Mouse (Mus musculus): ENCODE measurements around the gene Ndufaf2.

Ndufaf2 gene

DNA sequence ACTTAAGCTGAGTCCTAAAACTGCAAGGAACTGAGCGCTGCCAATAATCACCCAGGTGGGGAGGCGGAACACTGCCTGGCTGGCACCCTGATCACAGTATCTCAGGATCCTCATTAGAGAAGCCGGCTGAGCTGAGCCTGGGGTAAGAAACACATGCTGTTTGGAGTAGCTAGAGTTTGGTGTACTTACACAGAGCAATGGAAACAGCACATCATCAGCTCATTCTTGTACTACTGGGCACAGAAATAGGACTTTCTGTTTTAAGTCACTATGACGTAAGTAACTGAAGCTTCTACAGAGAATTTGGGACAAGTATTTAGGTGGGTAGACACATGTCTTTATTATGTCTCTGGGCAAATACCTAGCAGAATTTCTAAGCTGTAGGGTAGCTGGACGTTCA is 72.4 kb downstream of the Ndufaf2 start:
- no peak for DNase-seq (ENCODE audit: low spot score in 2 of 2)

DNA sequence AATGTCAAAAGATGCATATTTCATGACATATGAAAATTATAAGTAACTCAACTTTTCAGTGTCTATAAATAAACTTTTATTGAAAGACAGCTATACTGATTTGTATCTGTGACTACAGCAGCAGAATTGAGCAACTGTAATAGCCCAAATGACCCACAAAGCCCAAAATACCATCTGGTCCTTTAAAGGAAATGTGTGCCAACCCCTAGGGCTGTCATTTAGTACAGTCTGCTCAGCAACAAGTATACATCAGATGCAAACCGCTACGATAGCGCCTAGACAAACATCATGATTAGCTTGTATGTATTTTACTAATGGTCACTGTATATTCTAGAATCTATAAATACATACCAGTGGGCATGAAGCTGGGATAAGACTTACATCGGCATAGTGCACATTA is 74.3 kb downstream of the Ndufaf2 start:
- no peak for DNase-seq (ENCODE audit: low spot score in 2 of 2)

DNA sequence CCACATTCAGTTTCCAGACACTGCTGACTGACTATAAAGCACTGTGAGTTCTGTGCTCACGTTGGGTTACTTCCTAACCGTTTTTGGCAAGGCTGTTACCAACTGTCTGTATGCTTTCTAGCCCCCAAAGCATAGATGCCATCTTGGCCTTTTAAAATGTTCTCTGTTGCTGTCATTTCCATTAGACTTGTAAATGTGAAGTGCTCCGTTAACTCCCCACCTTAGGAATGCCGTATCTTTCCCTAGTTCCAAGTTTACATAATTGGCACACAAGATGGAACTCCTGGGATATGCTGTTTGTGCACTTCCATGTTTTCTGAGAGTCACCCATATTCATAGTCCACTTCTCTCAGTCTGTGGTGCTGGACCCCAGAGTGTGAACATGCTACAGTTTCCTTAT is 80.5 kb downstream of the Ndufaf2 start:
- DNase-seq (ENCODE audit: low spot score in 2 of 2): no peak

DNA sequence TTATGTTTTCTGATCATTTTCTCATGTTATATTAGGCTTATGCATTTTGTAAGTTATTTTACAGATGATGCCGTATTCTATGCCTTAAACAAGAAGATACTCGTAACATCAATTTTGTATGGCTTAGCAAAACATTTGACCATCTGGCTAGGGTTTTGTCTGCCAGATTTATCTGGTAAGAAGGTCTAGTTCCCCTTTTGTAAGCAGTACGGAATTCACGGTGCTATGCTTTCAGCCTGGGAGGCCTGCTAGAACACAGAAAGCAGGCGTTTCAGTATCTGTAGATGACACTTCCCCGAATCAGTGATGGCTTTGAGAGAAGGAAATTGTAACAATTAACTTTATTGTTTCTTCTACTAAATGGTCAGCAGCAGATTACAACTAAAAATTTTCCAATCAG is 80.9 kb downstream of the Ndufaf2 start:
- no peak for DNase-seq (ENCODE audit: low spot score in 2 of 2)

DNA sequence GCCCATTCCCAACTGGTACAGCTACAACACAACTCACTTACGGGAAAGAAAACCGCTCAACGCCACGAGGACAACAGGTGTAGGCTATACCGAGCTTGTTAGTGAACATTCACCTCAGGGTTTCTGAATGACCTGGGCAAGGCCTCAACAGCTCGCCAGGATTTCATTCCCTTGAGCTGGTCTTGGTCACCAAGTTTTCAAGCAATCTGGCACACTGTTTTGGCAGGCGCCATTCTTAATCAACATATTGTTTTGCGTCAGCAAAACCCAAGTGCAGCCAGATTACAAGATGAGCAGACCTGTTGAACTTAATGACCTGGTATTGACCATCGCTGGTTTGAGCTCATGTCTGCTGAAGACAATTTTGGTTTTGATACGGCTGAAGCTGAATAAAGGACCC is 88.3 kb downstream of the Ndufaf2 start:
- no peak for DNase-seq (ENCODE audit: low spot score in 2 of 2)

DNA sequence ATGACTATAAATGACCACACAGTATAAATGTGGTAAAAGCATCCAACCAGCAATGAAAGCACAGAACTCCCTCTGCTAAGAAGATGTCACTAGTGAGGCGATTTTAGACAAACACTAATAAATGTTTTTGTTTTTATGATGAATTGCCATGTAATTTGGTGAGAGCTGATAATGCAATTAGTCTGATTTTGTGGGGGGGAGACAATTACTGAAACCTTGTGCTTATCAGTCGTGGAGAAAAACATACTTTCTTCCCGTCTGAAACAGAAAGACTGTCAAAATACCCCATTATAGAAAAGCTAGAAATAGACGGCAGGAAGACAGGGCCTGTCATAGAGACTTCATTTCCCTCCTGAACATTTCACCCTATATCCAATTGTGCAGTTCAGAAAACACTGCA is 89.3 kb downstream of the Ndufaf2 start:
- DNase-seq (ENCODE audit: low spot score in 2 of 2): no peak

DNA sequence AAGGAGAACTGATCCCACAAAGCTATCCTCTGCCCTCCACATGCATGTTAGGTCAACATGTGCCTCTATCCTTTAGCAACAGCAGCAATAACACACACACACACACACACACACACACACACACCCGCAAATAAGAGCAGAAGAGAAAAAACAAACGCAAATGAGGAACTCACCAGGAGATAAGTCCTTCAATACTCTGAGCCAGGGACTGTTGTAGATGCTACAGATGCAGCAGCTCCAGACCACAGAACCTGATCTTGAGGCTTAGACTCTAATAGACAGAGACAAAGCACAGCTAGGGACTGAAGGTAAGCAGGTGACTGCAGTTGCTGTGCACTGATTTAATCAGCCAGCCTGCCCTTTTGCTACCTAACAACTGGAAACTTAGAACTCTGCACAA is 92.4 kb downstream of the Ndufaf2 start:
- DNase-seq (ENCODE audit: low spot score in 2 of 2): no peak

DNA sequence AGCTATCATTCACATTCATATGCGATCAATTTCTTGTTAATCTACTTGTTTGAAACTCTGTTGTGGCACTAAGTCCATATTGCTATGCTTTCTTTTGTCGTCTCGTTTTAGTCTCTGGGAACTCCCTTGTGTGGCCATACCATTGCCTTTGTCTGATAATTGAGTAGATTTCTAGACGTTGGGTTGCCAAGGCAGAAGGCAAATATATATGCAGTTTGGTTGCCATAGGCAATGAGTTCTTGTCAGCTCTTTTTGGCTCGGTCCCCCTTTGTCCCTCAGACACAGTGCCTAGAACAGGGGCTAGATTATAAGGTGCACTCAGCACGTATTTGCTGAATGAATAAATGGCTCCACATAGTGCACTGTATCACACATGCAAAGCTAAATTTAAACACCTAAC is 94.1 kb downstream of the Ndufaf2 start:
- DNase-seq (ENCODE audit: low spot score in 2 of 2): no peak

DNA sequence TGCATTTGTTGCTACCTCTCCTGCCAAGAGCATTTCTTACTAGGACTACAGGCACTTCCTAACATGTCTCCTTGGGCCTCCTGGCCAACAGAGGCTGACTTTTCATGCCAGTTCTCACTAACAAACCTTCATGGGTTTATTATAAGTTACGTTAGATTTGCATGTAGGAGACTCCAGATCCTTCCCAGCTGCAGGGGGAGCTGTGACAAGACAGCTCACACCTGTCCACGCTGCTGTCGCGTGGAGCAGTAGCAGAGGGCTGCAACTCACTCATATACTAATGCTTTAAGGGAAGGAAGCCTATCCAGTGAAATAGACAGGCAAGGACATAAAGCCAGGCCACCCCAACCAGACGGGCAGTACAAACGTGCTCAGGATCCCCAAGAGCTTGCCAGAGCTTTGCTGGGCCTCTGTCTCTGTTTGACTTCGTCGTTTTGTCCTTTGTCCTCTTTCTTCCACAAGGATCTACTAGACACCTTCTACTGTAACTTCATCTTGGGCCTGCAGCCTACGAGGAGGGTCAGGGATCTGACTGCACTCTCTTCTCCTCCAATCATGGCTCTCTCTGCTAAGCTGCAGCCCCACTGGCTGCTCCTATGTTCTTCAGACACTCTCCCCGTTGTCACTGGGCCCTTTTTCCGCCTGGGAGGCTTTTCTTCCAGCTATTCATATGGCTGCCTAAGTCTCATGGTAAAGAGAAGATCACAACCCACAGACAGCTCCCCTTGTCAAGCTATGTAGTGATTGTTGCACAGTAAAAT is 94.9 kb downstream of the Ndufaf2 start:
- no peak for DNase-seq (ENCODE audit: low spot score in 2 of 2)

DNA sequence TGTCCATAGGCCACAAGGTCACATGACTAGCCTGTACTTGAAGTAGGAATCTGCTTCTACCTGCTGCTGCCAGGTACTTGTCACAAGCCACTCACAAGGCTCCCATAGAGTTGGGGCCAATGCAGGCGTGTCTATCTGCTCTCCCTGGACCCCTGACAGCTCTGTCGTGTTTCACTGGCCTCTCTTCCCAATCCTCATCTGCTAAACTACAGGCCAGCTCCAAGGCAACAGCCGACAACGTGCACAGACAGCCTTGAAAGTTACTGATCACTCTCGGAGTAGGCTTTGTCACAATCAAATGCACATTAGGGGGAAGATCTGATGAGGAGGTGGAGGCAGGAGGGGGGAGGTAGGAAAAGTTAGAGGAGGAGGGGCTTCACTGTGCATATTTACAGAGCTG is 95.5 kb downstream of the Ndufaf2 start:
- DNase-seq (ENCODE audit: low spot score in 2 of 2): no peak

DNA sequence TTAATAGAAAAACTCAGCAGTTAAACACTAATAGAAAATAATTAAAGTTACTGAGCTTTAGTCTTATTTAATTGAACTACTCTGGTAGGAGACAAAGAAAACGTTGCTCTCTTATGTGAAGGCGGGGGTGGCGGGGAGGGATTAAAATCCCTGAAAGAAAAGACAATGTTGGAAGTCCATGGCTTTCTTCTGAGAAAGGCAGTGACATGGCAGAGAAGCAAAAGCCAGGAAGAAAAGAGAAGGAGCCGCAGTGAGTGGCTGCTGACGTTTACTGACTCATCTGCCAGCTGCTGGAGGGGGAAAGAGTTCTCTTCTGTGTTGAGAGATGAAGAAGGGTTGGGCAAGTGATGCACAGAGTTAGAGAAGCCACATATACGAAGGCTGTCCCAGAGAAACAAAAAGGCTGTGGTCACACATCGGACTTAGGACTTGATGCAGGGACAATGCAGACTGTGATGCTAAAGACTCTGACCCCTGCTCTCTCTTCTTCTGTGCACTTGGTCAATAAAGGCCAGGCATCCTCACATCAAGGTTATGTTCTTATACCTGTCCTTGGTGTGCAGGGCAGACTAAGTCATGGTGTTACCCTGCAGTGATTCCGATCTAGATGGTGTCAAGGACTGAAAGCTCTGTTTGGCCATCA is 97.4 kb downstream of the Ndufaf2 start:
- no peak for DNase-seq (ENCODE audit: low spot score in 2 of 2)

DNA sequence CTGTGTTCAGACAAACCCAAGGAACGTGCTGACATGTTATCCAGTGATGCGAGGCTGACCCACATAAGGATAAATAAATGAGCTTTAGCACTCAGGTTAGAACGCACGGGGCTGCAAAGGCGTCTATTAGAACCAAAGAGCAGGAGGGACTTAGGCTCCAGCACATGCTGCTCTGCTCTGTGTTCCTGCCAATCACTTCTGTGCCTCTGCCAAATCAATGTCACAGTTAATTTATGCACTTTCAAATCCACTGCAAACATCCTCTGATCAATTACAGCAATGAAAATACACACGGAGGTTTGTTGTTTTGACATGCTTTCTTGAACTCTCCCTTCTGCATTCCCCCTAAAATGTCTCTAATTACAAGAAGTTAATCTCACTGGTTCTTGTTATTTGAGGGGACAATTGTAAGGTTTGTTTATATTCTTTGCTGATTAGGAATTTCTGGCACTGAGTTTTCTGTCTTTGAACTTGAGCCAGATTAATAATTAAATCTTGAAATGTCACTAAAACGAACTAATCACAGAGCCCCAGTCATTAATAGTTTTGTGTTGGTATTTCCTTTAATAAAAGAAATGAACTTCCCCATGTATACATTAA is 98.0 kb downstream of the Ndufaf2 start:
- no peak for DNase-seq (ENCODE audit: low spot score in 2 of 2)

DNA sequence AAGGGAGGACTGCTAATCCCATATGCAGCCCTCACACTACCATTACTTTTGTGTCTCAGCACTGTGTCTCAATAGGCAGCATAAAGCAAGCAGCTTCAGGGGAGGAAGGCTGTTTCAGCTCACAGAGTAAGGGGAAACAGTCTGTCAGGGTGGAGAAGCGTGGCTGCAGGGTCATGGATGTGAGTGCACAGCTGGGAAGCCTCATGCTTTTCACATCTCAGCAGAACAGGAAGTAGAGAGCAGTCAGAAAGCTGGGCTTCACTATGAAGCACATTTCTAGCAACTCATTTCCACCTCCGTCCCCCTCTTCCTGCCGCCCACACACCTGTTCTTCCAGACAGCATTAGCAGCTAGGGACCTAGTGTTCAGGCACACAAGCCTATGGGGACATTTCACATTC is 101.5 kb downstream of the Ndufaf2 start:
- peak in 1 of 2 experiments; percentile 28 for DNase-seq (ENCODE audit: low spot score in 2 of 2)

DNA sequence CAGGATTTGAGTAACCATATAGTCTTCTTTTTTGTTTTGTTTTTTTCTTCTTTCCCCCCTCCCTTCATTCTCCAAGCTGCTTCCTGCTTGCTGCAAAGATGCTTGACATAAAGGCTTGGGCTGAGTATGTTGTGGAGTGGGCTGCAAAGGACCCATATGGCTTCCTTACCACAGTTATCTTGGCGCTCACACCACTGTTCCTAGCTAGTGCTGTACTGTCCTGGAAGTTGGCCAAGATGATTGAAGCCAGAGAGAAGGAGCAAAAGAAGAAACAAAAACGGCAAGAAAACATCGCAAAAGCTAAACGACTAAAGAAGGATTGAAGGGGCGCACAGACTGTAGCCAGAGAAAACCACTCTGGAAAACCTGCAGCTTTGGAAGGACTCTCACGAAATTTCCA is 111.1 kb downstream of the Ndufaf2 start:
- DNase-seq (ENCODE audit: low spot score in 2 of 2): no peak

DNA sequence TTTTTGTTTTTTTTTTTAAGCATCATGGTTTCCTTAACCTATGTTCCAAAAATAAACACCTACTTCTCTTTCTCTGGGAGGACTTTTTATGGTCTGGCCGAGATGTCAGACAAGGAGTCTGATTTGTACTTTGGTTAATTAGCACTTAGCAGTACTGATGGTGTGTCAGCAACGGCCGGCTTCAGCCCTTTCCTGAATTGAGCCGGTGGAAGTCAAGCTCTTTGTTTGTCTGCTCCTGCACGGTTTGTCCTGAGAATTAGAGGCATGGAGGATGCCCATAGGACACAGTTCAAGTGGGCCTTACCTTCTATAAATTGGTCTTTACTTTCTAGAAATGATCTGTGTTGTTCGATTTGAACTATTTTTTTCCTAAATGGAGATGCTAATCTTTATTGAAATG is 111.5 kb downstream of the Ndufaf2 start:
- DNase-seq (ENCODE audit: low spot score in 2 of 2): no peak

DNA sequence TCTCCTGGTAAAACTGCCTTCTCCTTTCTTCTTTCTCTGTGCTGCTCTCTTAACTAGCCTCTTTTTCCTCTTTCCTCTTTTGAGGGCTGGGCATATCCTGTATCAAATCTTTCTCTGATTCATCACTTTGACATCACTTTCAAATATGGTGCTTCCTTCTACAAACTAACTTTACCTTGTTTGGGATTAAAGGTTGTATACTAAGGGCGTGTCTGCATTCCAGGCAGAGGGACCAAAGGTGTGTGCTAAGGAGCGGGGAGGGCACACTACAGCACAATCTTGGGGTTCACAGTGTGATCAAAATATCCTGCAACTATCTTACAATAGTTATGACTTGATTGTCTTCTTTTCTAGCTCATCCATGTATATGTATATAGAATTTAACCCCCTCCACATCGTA is 112.4 kb downstream of the Ndufaf2 start:
- no peak for DNase-seq (ENCODE audit: low spot score in 2 of 2)

DNA sequence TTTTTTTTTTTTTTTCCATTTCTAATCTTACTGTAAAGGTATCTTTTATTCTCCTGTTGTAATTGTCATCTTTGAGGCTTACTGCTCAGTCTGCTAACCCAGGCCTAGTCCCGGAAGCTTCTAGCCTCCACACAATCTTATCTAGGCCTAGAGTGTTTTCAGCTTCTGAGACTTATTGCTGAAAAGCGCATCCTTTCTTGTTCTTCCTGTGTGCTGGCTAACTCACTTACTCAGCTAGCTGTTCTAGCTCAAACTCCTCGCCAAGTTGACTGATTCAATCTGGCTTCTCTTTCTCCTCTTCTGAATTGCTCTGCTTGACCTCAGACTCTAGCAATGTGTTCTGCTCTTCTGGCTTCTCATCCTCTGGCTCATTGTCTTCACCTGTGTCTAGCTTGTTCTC is 112.8 kb downstream of the Ndufaf2 start:
- DNase-seq (ENCODE audit: low spot score in 2 of 2): no peak

DNA sequence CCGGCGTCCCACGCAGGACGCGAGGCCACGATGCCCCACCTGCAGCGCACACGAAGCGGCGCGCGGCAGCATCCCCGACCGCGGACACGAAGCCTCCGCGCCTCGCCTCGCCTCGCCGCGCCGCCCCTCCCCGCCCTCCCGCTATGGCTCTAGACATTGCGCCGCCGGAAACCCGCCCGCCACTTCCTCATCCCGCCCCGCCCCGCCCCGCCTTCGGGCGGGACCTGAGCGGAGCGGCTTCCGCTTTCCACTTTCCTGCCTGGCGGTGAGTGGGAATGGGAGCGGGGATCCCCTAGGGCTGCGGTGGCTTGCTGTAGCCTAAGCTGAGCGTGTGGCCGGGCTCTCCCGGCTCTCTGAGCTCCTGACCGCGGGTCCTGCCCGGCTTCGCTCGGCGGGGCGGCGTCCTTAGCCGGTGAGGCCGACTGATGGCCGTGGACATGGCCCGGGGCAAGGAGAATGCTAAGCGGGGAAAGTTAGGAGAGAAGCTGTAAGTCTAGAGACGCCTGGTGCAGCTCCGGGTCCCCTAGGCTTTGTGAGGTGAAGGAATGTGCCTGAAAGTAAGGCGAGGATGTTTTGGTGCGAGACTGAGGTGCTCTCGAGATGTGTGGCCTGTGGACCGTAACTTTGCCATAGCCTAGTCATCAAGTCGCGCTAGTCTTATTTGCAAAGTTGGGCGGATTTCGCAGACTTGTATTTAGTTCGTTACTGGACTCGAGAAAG is 114.0 kb downstream of the Ndufaf2 start, which contains the start of gene Smim15:
Gene Smim15, plus strand, starts transcription at position 225 of the 720 bp plus-strand sequence.
- peak; percentile 83 to 91 for DNase-seq (ENCODE audit: low spot score in 2 of 2)

DNA sequence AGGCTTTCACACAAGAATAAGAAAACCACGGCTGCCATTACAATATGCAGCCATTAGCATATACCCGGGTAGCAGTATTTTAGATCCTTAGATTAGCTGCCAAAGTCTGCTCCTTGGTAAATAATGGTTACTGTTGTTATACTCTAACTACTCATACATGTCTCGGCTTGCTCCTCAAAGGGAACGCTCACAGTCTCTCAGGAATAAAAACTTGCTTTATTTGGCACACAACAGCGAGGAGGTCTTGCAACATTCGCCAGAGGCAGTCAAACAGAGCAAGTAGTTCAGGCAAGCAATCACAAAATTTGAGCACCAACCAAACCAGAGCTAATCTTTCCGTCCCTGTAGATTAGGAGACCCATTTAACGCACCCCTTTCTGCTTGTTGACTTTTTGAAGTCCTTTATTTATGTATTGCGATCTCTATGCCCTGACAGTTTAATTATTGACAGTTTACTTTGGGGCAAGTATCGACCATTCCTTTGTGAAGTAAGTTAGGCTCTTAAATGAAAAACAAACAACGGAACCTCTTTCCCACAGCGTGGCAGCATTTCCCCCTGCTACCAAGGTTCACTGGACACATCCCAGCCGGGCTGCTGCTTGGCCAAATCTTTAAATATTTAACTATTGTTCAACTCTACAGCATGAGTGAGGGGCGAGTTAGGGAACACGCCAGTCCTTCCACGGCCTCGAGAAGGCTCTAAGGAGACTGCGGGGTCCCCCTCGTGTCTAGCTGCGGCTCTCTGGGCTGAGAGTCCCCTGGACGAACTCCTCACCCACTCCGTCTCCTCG is 114.8 kb downstream of the Ndufaf2 start:
- peak in 1 of 2 experiments; percentile 8 for DNase-seq (ENCODE audit: low spot score in 2 of 2)

DNA sequence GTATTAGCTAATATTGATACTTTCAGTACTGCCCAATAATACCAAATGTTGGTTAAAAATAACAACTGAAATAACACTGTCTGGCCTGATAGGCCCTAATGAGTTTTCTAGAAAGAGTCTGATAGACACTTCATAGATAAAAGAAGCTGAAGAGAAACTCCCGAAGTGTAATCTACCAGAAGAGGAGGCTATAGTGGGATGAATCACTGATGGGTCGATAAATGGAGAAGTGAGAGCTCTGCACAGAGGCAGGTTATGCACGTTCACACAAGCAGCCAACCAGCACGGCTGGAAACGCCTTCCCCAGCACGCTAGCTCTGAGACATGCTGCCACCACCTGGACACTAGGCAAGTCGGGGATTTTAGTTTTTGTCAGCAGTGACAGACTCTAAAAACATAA is 117.1 kb downstream of the Ndufaf2 start:
- peak; percentile 11 to 72 for DNase-seq (ENCODE audit: low spot score in 2 of 2)

DNA sequence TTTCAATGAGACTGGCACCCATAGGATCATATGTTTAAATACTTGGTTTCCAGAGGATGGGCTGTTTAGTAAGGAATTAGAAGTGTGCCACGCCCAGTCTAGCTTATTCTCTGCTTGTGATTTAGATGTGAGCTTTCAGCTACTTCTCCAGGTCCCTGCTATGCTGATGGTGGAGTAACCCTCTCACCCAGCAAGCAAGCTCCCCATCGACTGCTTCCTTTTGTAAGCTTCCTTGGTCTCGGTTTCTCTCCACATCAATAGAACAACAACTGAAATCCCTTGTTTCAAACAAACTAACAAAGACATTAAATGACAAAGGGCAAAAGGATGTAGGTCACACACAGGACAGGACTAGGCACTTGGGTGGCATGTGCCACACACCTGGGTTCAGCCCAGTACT is 118.0 kb downstream of the Ndufaf2 start:
- DNase-seq (ENCODE audit: low spot score in 2 of 2): no peak

DNA sequence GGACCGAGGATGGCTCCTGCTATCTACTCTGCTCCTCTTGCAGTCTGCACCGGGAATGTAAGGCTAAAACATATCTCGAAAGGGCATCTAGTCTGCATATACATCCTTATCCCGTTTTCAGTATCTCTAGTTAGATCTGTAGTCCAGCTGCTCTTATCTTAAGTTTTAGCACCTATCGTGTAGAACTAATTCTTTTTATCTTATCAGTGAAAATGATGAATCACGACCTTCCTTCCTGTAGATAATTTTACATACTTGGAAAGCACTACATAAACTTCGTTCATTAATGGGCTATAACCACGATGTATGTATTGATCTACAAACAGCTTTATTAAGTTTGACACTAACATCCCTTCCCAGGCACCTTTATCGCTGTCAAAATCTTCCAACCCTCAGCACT is 118.5 kb downstream of the Ndufaf2 start:
- no peak for DNase-seq (ENCODE audit: low spot score in 2 of 2)

Data from spleen, postnatal 10 days (tissue).